Mouse (Mus musculus) bone marrow, adult 2 months (tissue): ENCODE measurements around the gene Gm9903.
A peak's percentile ranks its signal among the peaks of the same experiment; 100 is the strongest.

Experiments used
- CTCF ChIP-seq: fragments of 200-500 bp; IDR thresholded peaks from 2 replicates; pipeline ENCODE4 v1.5.1; 2011; ENCODE audit warnings: low read length, control low read depth; ENCODE audit not compliant: control insufficient read depth, insufficient read depth
- POLR2A ChIP-seq: fragments of 200-500 bp; IDR thresholded peaks from 2 replicates; pipeline ENCODE4 v1.6.1; 2011; ENCODE audit warnings: low read depth, mild to moderate bottlenecking, control low read depth, low read length, borderline replicate concordance; ENCODE audit not compliant: control insufficient read depth

- TF ChIP-seq CTCF: no peak
- TF ChIP-seq POLR2A: peak; percentile 99
These were observed 22.4 kb downstream of the Gm9903 start, which contains the start of gene Slbp for GRCm38 (mm10) chr5:33651921-33652782.
